Mouse (Mus musculus): ENCODE data around the gene Pex26.

DNA sequence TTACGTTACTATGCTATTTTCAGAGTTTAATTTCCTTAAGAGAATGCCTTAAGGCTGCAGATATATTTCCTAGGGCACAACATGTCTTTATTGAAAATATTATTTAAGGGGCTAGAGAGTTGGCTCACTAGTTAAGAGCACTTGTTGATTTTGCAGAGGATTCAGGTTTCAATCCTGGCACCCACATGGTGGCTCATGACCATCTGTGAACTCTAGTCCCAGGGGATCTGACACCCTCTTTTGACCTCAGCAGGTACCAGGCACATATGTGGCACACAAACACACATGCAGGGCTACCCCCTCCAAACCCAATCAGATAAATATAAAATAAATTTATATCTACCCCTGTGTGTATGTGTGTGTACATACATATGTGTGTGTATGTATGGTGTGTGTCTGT, 44.2 kb upstream of the Pex26 start:
- TF ChIP-seq CTCF (IDR thresholded peaks at IDR 0.05; ENCODE audit: low read depth, low read length) (no peak), POLR2A (IDR thresholded peaks at IDR 0.05; ENCODE audit: extremely low read depth, insufficient read depth, low read length) (no peak)

Data from liver, adult 2 months (tissue).